Mouse (Mus musculus): ENCODE measurements around the gene Mical3. TPM values are rescaled to one million over a fixed set of nuclear protein-coding genes. Genes with fewer than 3 reads are reported as not detected.

Gene Mical3
- polyA plus RNA-seq, 1 experiment from 2014 or later = 18.0 TPM

GRCm38 (mm10) chr6:120956259-120957161 lies 174.3 kb downstream of the Mical3 start:
- Histone ChIP-seq H3K9ac (ENCODE audit: low read length) (no peak overlapping the region), H3K9me3 (ENCODE audit: control insufficient read depth, low read length) (no peaks in the 10 kb centered on the region), H3K27ac (ENCODE audit: low read depth, low read length) (no peak overlapping the region), H3K27me3 (ENCODE audit: control insufficient read depth, insufficient read depth, low read length) (no peaks in the 10 kb centered on the region), H3K4me2 (ENCODE audit: low read depth, low read length, severe bottlenecking) (no peak overlapping the region), H3K36me3 (ENCODE audit: control insufficient read depth, insufficient read depth, low read length) (peaks cover 2% of the 10 kb centered on the region; the same call in 1 of the 2 replicates), H3K4me1 (replicated peaks; ENCODE audit: control insufficient read depth, insufficient read depth, low read length) (no peaks in the 10 kb centered on the region), H3K4me3 (ENCODE audit: low read depth, low read length) (no peak overlapping the region)
- 87% methylated on average over 11 of the region's 11 CpGs for WGBS
- DNase-seq (ENCODE audit: low spot score) = no peak
- ATAC-seq (replicated peaks; ENCODE audit: low FRiP score) = no peak

GRCm38 (mm10) chr6:120955215-120955614 lies 175.6 kb downstream of the Mical3 start:
- no peak for DNase-seq (ENCODE audit: low spot score)
- 78% methylated on average over 3 of the region's 3 CpGs for WGBS
- no peak overlapping the region for H3K27ac ChIP-seq (ENCODE audit: low read depth, low read length)
- ATAC-seq (replicated peaks; ENCODE audit: low FRiP score) = no peak
- H3K9ac ChIP-seq (ENCODE audit: low read length) = no peak overlapping the region
- no peaks in the 10 kb centered on the region for H3K27me3 ChIP-seq (ENCODE audit: control insufficient read depth, insufficient read depth, low read length)
- no peaks in the 10 kb centered on the region for H3K4me1 ChIP-seq (replicated peaks; ENCODE audit: control insufficient read depth, insufficient read depth, low read length)
- no peak overlapping the region for H3K4me3 ChIP-seq (ENCODE audit: low read depth, low read length)
- H3K36me3 ChIP-seq (ENCODE audit: control insufficient read depth, insufficient read depth, low read length) = peaks cover 2% of the 10 kb centered on the region; the same call in 1 of the 2 replicates
- no peaks in the 10 kb centered on the region for H3K9me3 ChIP-seq (ENCODE audit: control insufficient read depth, low read length)
- H3K4me2 ChIP-seq (ENCODE audit: low read depth, low read length, severe bottlenecking) = no peak overlapping the region

- Histone ChIP-seq H3K4me1 (replicated peaks; ENCODE audit: control insufficient read depth, insufficient read depth, low read length) (no peaks in the 10 kb centered on the region), H3K9me3 (ENCODE audit: control insufficient read depth, low read length) (no peaks in the 10 kb centered on the region), H3K4me2 (ENCODE audit: low read depth, low read length, severe bottlenecking) (no peak overlapping the region), H3K27me3 (ENCODE audit: control insufficient read depth, insufficient read depth, low read length) (no peaks in the 10 kb centered on the region), H3K27ac (ENCODE audit: low read depth, low read length) (no peak overlapping the region), H3K36me3 (ENCODE audit: control insufficient read depth, insufficient read depth, low read length) (peaks cover 2% of the 10 kb centered on the region; the same call in 1 of the 2 replicates), H3K9ac (ENCODE audit: low read length) (no peak overlapping the region), H3K4me3 (ENCODE audit: low read depth, low read length) (no peak overlapping the region)
- ATAC-seq (replicated peaks; ENCODE audit: low FRiP score) (no peak), DNase-seq (ENCODE audit: low spot score) (no peak)
- 91% methylated on average over 8 of the region's 8 CpGs for WGBS
Observed at GRCm38 (mm10) chr6:120954241-120954640, 176.6 kb downstream of the Mical3 start.

- WGBS = 93% methylated on average over 6 of the region's 6 CpGs
Observed at GRCm38 (mm10) chr6:120952475-120952874, 178.3 kb downstream of the Mical3 start.

GRCm38 (mm10) chr6:120951311-120951710 lies 179.5 kb downstream of the Mical3 start:
- Histone ChIP-seq H3K4me2 (ENCODE audit: low read depth, low read length, severe bottlenecking) (no peak overlapping the region), H3K4me1 (replicated peaks; ENCODE audit: control insufficient read depth, insufficient read depth, low read length) (no peaks in the 10 kb centered on the region), H3K36me3 (ENCODE audit: control insufficient read depth, insufficient read depth, low read length) (no peaks in the 10 kb centered on the region), H3K27me3 (ENCODE audit: control insufficient read depth, insufficient read depth, low read length) (no peaks in the 10 kb centered on the region), H3K9ac (ENCODE audit: low read length) (no peak overlapping the region), H3K4me3 (ENCODE audit: low read depth, low read length) (no peak overlapping the region), H3K9me3 (ENCODE audit: control insufficient read depth, low read length) (no peaks in the 10 kb centered on the region), H3K27ac (ENCODE audit: low read depth, low read length) (no peak overlapping the region)
- 92% methylated on average over 6 of the region's 6 CpGs for WGBS
- no peak for DNase-seq (ENCODE audit: low spot score)
- ATAC-seq (replicated peaks; ENCODE audit: low FRiP score) = no peak

More at GRCm38 (mm10) chr6:120952475-120952874, 178.3 kb downstream of the Mical3 start:
- Histone ChIP-seq H3K36me3 (ENCODE audit: control insufficient read depth, insufficient read depth, low read length) (no peaks in the 10 kb centered on the region), H3K4me1 (replicated peaks; ENCODE audit: control insufficient read depth, insufficient read depth, low read length) (no peaks in the 10 kb centered on the region), H3K9ac (ENCODE audit: low read length) (no peak overlapping the region), H3K9me3 (ENCODE audit: control insufficient read depth, low read length) (no peaks in the 10 kb centered on the region), H3K27ac (ENCODE audit: low read depth, low read length) (no peak overlapping the region), H3K4me2 (ENCODE audit: low read depth, low read length, severe bottlenecking) (no peak overlapping the region), H3K4me3 (ENCODE audit: low read depth, low read length) (no peak overlapping the region), H3K27me3 (ENCODE audit: control insufficient read depth, insufficient read depth, low read length) (no peaks in the 10 kb centered on the region)
- ATAC-seq (replicated peaks; ENCODE audit: low FRiP score) = no peak
- no peak for DNase-seq (ENCODE audit: low spot score)

- DNase-seq (ENCODE audit: low spot score) = no peak
- no peak for ATAC-seq (replicated peaks; ENCODE audit: low FRiP score)
- Histone ChIP-seq H3K27me3 (ENCODE audit: control insufficient read depth, insufficient read depth, low read length) (no peaks in the 10 kb centered on the region), H3K27ac (ENCODE audit: low read depth, low read length) (no peak overlapping the region), H3K36me3 (ENCODE audit: control insufficient read depth, insufficient read depth, low read length) (no peaks in the 10 kb centered on the region), H3K9ac (ENCODE audit: low read length) (no peak overlapping the region), H3K4me1 (replicated peaks; ENCODE audit: control insufficient read depth, insufficient read depth, low read length) (no peaks in the 10 kb centered on the region), H3K9me3 (ENCODE audit: control insufficient read depth, low read length) (no peaks in the 10 kb centered on the region), H3K4me2 (ENCODE audit: low read depth, low read length, severe bottlenecking) (no peak overlapping the region), H3K4me3 (ENCODE audit: low read depth, low read length) (no peak overlapping the region)
- WGBS = 93% methylated on average over 9 of the region's 9 CpGs
Observed at GRCm38 (mm10) chr6:120945510-120945909, 185.3 kb downstream of the Mical3 start.

GRCm38 (mm10) chr6:120943964-120944363 lies 186.8 kb downstream of the Mical3 start:
- H3K4me2 ChIP-seq (ENCODE audit: low read depth, low read length, severe bottlenecking) = no peak overlapping the region
- 87% methylated on average over 5 of the region's 5 CpGs for WGBS
- H3K9me3 ChIP-seq (ENCODE audit: control insufficient read depth, low read length) = no peaks in the 10 kb centered on the region
- H3K27ac ChIP-seq (ENCODE audit: low read depth, low read length) = no peak overlapping the region
- H3K27me3 ChIP-seq (ENCODE audit: control insufficient read depth, insufficient read depth, low read length) = no peaks in the 10 kb centered on the region
- DNase-seq (ENCODE audit: low spot score) = no peak
- no peak overlapping the region for H3K9ac ChIP-seq (ENCODE audit: low read length)
- H3K36me3 ChIP-seq (ENCODE audit: control insufficient read depth, insufficient read depth, low read length) = no peaks in the 10 kb centered on the region
- H3K4me3 ChIP-seq (ENCODE audit: low read depth, low read length) = no peak overlapping the region
- H3K4me1 ChIP-seq (replicated peaks; ENCODE audit: control insufficient read depth, insufficient read depth, low read length) = no peaks in the 10 kb centered on the region
- no peak for ATAC-seq (replicated peaks; ENCODE audit: low FRiP score)

GRCm38 (mm10) chr6:120943551-120943950 lies 187.2 kb downstream of the Mical3 start:
- H3K27me3 ChIP-seq (ENCODE audit: control insufficient read depth, insufficient read depth, low read length) = no peaks in the 10 kb centered on the region
- H3K36me3 ChIP-seq (ENCODE audit: control insufficient read depth, insufficient read depth, low read length) = no peaks in the 10 kb centered on the region
- WGBS = 85% methylated on average over 10 of the region's 10 CpGs
- ATAC-seq (replicated peaks; ENCODE audit: low FRiP score) = no peak
- H3K9ac ChIP-seq (ENCODE audit: low read length) = no peak overlapping the region
- H3K4me2 ChIP-seq (ENCODE audit: low read depth, low read length, severe bottlenecking) = no peak overlapping the region
- no peaks in the 10 kb centered on the region for H3K9me3 ChIP-seq (ENCODE audit: control insufficient read depth, low read length)
- DNase-seq (ENCODE audit: low spot score) = no peak
- no peak overlapping the region for H3K27ac ChIP-seq (ENCODE audit: low read depth, low read length)
- H3K4me3 ChIP-seq (ENCODE audit: low read depth, low read length) = no peak overlapping the region
- H3K4me1 ChIP-seq (replicated peaks; ENCODE audit: control insufficient read depth, insufficient read depth, low read length) = no peaks in the 10 kb centered on the region

- Histone ChIP-seq H3K27ac (ENCODE audit: low read depth, low read length) (no peak overlapping the region), H3K27me3 (ENCODE audit: control insufficient read depth, insufficient read depth, low read length) (no peaks in the 10 kb centered on the region), H3K4me3 (ENCODE audit: low read depth, low read length) (no peak overlapping the region), H3K9ac (ENCODE audit: low read length) (no peak overlapping the region), H3K4me2 (ENCODE audit: low read depth, low read length, severe bottlenecking) (no peak overlapping the region), H3K36me3 (ENCODE audit: control insufficient read depth, insufficient read depth, low read length) (no peaks in the 10 kb centered on the region), H3K9me3 (ENCODE audit: control insufficient read depth, low read length) (no peaks in the 10 kb centered on the region), H3K4me1 (replicated peaks; ENCODE audit: control insufficient read depth, insufficient read depth, low read length) (no peaks in the 10 kb centered on the region)
- no peak for DNase-seq (ENCODE audit: low spot score)
- ATAC-seq (replicated peaks; ENCODE audit: low FRiP score) = no peak
- 83% methylated on average over 2 of the region's 2 CpGs for WGBS
Observed at GRCm38 (mm10) chr6:120943079-120943478, 187.7 kb downstream of the Mical3 start.

All from forebrain, embryonic 11.5 days (tissue).